Mouse (Mus musculus) embryonic fibroblast, embryonic 13.5 days (primary cell): ENCODE measurements at regions not wholly inside any gene's neighbourhood (a gene's known extent, or its start where the extent isn't known, plus 50 kb on each side); places are given as distances from the start of the nearest gene placed in this dataset.

ENCODE experiments used
- H3K27ac ChIP-seq: 2 replicates; pipeline ENCODE4 v1.5.1; 2012; ENCODE audit warnings: low read length, control low read depth, inconsistent platforms; ENCODE audit not compliant: insufficient read depth
- H3K4me1 ChIP-seq: 2 replicates; pipeline ENCODE4 v1.6.1; 2011; ENCODE audit warnings: low read length; ENCODE audit not compliant: control insufficient read depth, insufficient read depth
- H3K4me3 ChIP-seq: 2 replicates; pipeline ENCODE4 v1.5.1; 2011; ENCODE audit warnings: mild to moderate bottlenecking, control low read depth, low read length; ENCODE audit not compliant: insufficient read depth
- CTCF ChIP-seq: IDR thresholded peaks from 2 replicates; pipeline ENCODE4 v1.5.1; 2011; ENCODE audit warnings: mild to moderate bottlenecking, control low read depth, low read length, moderate library complexity, borderline replicate concordance; ENCODE audit not compliant: insufficient read depth
- POLR2A ChIP-seq: IDR thresholded peaks from 2 replicates; pipeline ENCODE4 v1.6.1; 2011; ENCODE audit warnings: low read depth, mild to moderate bottlenecking, control low read depth, low read length, moderate library complexity

DNA sequence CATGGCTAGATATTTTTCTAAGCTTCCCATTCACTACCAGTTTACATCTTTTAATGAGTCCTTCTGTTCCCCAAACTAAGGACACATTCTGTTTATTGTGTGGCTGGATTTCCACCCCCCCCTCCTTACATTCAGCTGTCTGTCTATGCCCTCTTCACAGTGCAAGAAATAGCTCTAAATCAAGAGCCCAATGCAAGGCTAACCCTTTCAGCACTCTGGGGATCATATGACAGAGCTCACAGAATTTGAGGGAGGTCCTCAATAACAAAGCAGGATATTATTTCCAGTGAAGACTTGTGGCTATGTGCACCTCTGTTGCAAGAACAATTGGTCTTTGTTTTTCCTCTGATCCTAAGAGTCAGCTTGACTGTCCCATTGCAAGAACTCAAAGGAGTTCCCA lies 874.1 kb upstream of the Gje1 start:
- no peak overlapping the region for H3K27ac ChIP-seq
- no peak overlapping the region for H3K4me3 ChIP-seq
- H3K4me1 ChIP-seq, result no peaks in the 10 kb centered on the region
- TF ChIP-seq CTCF (no peak), POLR2A (no peak)

DNA sequence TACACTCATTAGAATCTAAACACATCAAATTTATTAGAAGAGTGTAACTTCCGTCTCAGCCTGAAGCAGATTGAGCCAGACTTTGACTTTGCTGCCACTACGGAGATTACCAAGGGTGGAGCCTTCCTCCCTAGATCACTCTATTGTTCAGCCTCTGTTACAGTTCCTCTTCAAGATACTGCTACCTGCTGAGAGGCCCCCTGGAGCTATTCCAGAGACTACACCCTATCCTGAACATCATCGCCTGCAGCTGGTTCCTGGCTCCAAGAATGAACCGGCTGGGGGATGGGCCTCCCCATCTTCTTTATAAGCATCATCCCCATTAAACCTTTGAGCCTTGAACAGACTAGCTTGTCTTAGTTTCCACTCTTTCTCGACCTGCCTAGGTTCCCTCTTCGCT lies 868.1 kb upstream of the Gje1 start:
- H3K4me1 ChIP-seq, result no peaks in the 10 kb centered on the region
- no peak overlapping the region for H3K4me3 ChIP-seq
- no peak for TF ChIP-seq CTCF
- no peak for TF ChIP-seq POLR2A
- H3K27ac ChIP-seq, result no peak overlapping the region

GRCm38 (mm10) chr10:15564119-15564518 lies 846.1 kb upstream of the Gje1 start:
- no peak for TF ChIP-seq CTCF
- no peak for TF ChIP-seq POLR2A
- H3K4me1 ChIP-seq, result no peaks in the 10 kb centered on the region

DNA sequence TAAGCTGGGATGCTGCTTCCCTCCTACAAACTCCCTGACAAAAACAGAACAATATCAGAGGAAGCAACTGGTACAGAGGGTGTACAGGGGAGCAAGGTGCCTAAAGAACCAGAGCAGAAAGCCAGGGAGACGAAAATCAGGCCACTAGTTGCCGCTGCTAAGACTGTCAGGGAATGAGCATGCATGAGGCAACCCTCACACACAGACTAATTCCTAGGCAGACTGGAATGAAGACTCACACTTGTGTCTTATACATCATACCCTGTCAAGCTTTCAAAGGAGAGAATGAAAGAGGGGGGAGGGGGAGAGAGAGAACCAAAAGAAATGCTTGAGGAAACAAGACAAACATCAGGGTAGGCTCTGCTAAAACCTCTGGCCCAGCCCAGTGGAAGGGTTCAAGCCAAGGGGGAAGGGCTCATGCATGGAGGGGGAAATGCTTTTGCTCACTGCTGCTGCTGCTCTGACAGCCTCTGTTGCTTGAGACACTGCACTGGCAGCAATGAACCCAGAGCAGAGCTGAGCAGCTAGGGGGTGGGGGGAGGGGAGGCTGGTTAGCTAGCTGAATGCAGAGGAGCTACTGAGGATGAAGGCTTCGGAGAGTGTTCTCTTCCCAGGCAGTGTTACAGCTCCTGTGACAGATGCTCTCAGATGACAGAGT lies 835.5 kb upstream of the Gje1 start:
- Histone ChIP-seq H3K4me3 (no peak overlapping the region), H3K4me1 (no peaks in the 10 kb centered on the region), H3K27ac (no peak overlapping the region)
- TF ChIP-seq CTCF (no peak), POLR2A (no peak)

More at GRCm38 (mm10) chr10:15564119-15564518, 846.1 kb upstream of the Gje1 start:
- Histone ChIP-seq H3K27ac (no peak overlapping the region), H3K4me3 (no peak overlapping the region)

DNA sequence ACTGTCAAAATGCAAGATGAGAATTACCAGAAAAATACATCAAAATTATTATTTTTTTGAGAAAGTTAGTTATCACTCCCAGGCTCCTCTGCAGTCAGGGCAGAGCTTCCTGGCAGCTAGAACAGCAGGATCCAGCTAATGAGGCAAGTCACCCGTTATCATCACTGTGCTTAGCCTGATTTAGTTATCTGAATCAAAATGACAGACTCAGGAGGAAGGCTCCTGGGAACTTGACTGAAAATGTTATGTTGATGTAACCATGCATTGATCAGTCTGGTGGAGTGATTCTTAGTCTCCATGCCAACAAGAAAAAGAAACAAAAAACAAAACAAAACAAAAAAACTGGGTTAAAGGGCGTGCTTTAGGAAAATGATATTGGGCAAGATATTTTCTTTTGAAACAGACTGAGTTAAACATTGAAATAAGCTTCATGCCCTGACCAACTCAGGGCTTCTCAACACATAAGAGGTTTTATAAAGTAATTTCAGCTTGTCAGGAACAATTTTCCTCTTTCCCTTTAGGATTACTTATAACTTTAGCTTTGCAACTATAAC lies 823.9 kb upstream of the Gje1 start:
- H3K4me3 ChIP-seq, result no peak overlapping the region
- H3K4me1 ChIP-seq, result no peaks in the 10 kb centered on the region
- TF ChIP-seq CTCF (no peak), POLR2A (no peak)
- no peak overlapping the region for H3K27ac ChIP-seq

DNA sequence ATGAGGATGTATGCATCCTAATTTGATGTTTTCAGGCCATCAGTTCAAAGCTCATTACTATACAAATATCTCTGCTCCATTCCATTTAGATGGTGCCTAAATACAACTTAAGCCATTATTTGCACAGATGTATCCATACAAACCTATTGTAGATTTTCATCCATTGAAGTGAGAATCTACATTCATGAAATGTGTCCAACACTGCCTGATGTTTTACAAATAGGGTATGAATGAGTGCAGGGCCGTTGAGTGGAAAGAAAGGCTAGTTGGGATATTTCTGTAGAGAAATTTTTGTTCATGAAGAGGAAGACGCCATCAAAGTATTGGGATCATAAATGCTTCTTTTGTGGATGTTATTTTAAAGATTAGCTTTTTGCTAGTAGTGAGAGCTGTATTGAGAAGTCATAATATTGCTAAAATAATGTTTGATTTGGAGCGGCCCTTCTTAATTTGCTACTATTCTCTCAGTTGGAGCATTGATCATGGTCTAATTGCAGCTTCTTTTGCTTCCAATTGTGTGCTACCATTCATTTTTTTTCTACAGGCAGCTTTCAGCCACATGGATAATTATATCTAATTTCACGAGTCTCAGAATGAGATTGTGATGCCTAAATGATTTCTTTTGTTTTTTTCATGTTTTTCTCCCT lies 822.9 kb upstream of the Gje1 start:
- TF ChIP-seq POLR2A (no peak), CTCF (no peak)
- Histone ChIP-seq H3K4me3 (no peak overlapping the region), H3K4me1 (no peaks in the 10 kb centered on the region), H3K27ac (no peak overlapping the region)

DNA sequence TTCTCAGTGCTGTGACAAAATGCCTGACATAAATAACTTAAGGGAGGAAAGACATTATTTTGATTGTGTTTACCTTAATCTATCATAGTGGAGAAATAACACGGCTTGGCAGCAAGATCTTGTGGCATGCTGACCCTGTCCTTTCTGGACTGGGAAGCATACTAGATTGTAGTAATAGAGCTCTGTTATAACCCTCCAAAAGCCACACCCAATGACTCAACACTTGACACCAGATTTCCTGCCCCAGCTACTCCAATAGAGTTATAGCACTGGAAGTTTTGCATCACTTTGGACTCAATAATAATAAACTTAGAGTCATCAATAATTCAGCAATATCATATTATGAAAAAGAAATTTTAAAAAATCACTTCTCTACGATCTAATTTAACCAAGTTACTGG lies 818.0 kb upstream of the Gje1 start:
- Histone ChIP-seq H3K27ac (no peak overlapping the region), H3K4me3 (no peak overlapping the region), H3K4me1 (no peaks in the 10 kb centered on the region)
- no peak for TF ChIP-seq POLR2A
- TF ChIP-seq CTCF, result no peak

- Histone ChIP-seq H3K27ac (no peak overlapping the region), H3K4me3 (no peak overlapping the region), H3K4me1 (no peaks in the 10 kb centered on the region)
- TF ChIP-seq CTCF (no peak), POLR2A (no peak)
Observed at GRCm38 (mm10) chr10:15487367-15487766, 769.4 kb upstream of the Gje1 start.

DNA sequence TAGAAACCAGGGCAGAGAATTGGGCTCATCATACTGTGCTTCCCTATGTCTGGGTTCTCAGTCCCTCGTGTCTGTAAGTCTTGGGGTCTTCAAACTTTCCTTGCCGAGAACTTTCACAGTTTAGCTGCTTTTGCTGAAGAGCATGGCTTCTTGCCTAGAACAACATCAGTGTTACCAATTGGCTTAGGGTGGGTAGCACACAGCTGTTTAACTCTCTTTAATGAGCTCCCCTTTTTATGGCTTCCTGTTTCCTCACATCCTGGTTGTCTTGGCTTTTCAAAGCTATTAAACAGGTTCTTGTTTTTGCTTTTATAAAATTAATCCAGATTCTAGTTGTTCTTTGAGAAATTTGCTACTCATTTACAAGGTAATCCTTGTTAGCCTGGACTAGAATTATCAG lies 725.3 kb upstream of the Gje1 start:
- H3K4me1 ChIP-seq, result no peaks in the 10 kb centered on the region
- H3K27ac ChIP-seq, result no peak overlapping the region
- H3K4me3 ChIP-seq, result no peak overlapping the region
- TF ChIP-seq POLR2A (no peak), CTCF (no peak)

DNA sequence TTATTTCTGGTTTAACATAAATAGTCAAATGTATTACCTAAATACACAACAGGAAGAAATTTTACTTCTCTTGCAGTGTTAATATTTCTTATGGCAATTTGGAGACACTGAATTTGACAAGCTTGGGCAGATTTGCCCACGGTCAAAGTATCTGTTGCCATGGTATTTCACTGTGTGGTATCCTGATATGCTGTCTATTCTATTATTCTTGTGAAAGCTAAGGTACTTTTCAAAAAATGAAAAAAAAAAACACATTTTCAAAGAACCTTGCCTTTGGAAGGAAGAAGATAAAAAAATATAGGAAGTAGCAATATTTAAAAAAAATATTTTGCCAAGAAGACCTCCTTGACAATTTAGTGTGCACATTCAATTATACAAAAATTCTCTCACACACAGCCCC lies 723.2 kb upstream of the Gje1 start:
- H3K4me1 ChIP-seq, result no peaks in the 10 kb centered on the region
- no peak overlapping the region for H3K4me3 ChIP-seq
- H3K27ac ChIP-seq, result no peak overlapping the region
- TF ChIP-seq CTCF (no peak), POLR2A (no peak)

- Histone ChIP-seq H3K4me1 (no peaks in the 10 kb centered on the region), H3K4me3 (no peak overlapping the region), H3K27ac (no peak overlapping the region)
- no peak for TF ChIP-seq CTCF
- no peak for TF ChIP-seq POLR2A
Observed at GRCm38 (mm10) chr10:15426746-15427145, 708.7 kb upstream of the Gje1 start.
